Mouse (Mus musculus) E14TG2a.4 (cell line): ENCODE data around the gene Mdp1.

ENCODE experiments used
- H3K27me3 ChIP-seq: 2 replicates; pipeline ENCODE4 v1.6.1; 2014; ENCODE audit warnings: low read length, control low read depth; ENCODE audit not compliant: insufficient read depth
- H3K36me3 ChIP-seq: 2 replicates; pipeline ENCODE4 v1.6.1; 2014; ENCODE audit warnings: low read length, control low read depth; ENCODE audit not compliant: insufficient read depth
- H3K4me1 ChIP-seq: replicated peaks from 2 replicates; pipeline ENCODE4 v1.6.1; 2014; ENCODE audit warnings: low read depth, low read length, control low read depth
- H3K4me3 ChIP-seq: replicated peaks from 2 replicates; pipeline ENCODE4 v1.5.1; 2014; ENCODE audit warnings: mild to moderate bottlenecking, low read length
- H3K9me3 ChIP-seq: 2 replicates; pipeline ENCODE4 v1.6.1; 2014; ENCODE audit warnings: low read length, control low read depth
- CTCF ChIP-seq: conservative IDR thresholded peaks from 2 replicates; pipeline ENCODE4 v1.5.1; 2014; ENCODE audit warnings: low read length
- NANOG ChIP-seq: IDR thresholded peaks from 2 replicates; pipeline ENCODE4 v1.6.1; 2014; ENCODE audit warnings: borderline replicate concordance, low read length, mixed read lengths
- POU5F1 ChIP-seq: IDR thresholded peaks from 2 replicates; pipeline ENCODE4 v1.6.1; 2014; ENCODE audit warnings: low read length, borderline replicate concordance

Gene Mdp1

DNA sequence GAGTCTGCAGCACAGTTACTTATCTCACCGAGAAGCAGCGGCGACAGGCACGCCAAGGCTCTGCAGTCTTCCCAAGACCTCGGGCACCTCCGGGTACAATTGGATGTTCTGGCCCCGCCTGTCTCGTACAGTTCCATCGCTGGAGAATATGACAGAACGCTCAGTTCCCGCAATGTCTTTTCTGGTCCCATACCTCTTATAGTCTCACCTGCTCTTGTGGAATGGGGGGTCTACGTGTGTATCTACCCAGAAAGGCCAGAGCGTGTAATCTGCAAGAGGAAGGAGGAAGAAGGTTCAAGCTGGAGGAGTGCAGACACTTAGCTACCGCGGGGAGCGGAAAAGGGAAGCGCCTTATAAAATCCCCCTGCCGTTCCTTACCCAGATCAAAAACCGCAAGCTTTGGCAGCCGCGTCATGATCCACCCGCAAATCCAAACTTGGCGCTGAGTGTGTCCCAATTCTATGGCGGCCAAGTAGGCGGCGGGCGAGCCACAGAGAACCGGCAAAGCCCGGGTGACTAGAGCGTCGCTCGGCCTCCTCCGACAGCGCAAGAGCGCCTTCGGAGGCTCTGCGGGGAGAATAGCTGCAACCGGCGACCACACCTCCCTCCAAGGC, at the start of gene Mdp1:
Mdp1 (minus strand) TSS at position 549 of the 614 bp plus-strand sequence.
- no peaks in the 10 kb centered on the region for H3K9me3 ChIP-seq
- H3K4me1 ChIP-seq: peaks cover 23% of the 10 kb centered on the region
- TF ChIP-seq POU5F1 (no peak), NANOG (no peak), CTCF (no peak)
- peak within 1 kb of the TSS; percentile 84 for H3K4me3 ChIP-seq
- peaks cover 60% of the 10 kb centered on the region for H3K36me3 ChIP-seq
- H3K27me3 ChIP-seq: no peaks in the 10 kb centered on the region

DNA sequence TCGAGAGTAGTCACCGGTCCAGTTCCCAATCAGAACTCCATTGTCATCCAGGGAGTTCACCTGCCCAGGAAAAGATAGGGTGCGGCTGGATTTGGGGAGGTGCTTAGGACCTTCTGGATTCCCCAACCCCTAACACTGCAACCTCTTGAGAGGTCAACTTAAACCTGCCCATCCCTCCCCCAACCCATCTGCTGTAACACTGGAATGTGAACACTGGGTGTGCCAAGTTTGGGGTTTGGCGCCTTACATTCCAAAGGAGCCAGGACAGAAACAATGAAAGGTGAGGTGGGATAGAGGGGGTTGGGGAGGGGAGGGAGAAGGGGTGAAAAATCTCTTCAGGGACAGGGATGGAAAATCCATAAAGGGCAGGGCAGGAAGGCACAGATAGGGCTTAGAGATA, 49.2 kb upstream of the Mdp1 start:
- H3K27me3 ChIP-seq: peaks cover 26% of the 10 kb centered on the region
- H3K4me1 ChIP-seq: peaks cover 91% of the 10 kb centered on the region
- H3K36me3 ChIP-seq: peaks cover 35% of the 10 kb centered on the region
- H3K9me3 ChIP-seq: no peaks in the 10 kb centered on the region
- peak overlapping the region; percentile 60 for H3K4me3 ChIP-seq
- TF ChIP-seq NANOG (no peak), CTCF (no peak), POU5F1 (no peak)

- H3K27me3 ChIP-seq: peaks cover 16% of the 10 kb centered on the region
- TF ChIP-seq CTCF (no peak), NANOG (no peak), POU5F1 (no peak)
- no peaks in the 10 kb centered on the region for H3K9me3 ChIP-seq
- peaks cover 54% of the 10 kb centered on the region for H3K36me3 ChIP-seq
- no peak overlapping the region for H3K4me3 ChIP-seq
- peaks cover 91% of the 10 kb centered on the region for H3K4me1 ChIP-seq
These were observed 47.1 kb upstream of the Mdp1 start for GRCm38 (mm10) chr14:55707397-55707796.

GRCm38 (mm10) chr14:55706051-55706600, 45.8 kb upstream of the Mdp1 start:
- peaks cover 91% of the 10 kb centered on the region for H3K4me1 ChIP-seq
- H3K36me3 ChIP-seq: peaks cover 54% of the 10 kb centered on the region
- TF ChIP-seq CTCF: no peak
- no peak for TF ChIP-seq POU5F1
- TF ChIP-seq NANOG: no peak
- peak overlapping the region; percentile 39; the same call in 1 of the 2 replicates for H3K4me3 ChIP-seq
- H3K9me3 ChIP-seq: no peaks in the 10 kb centered on the region
- H3K27me3 ChIP-seq: 0 out of 2 replicates have a peak, but pooled peaks cover 4% of the 10 kb centered on the region

- H3K4me1 ChIP-seq: peaks cover 74% of the 10 kb centered on the region
- peaks cover 70% of the 10 kb centered on the region for H3K36me3 ChIP-seq
- no peak for TF ChIP-seq POU5F1
- 0 out of 2 replicates have a peak overlapping the region, but pooled peaks have one; percentile 5 for H3K4me3 ChIP-seq
- no peaks in the 10 kb centered on the region for H3K9me3 ChIP-seq
- no peaks in the 10 kb centered on the region for H3K27me3 ChIP-seq
These were observed 42.5 kb upstream of the Mdp1 start for GRCm38 (mm10) chr14:55702761-55703160.

- H3K9me3 ChIP-seq: no peaks in the 10 kb centered on the region
- H3K27me3 ChIP-seq: no peaks in the 10 kb centered on the region
- no peak overlapping the region for H3K4me3 ChIP-seq
- peaks cover 59% of the 10 kb centered on the region for H3K4me1 ChIP-seq
- TF ChIP-seq CTCF (no peak), POU5F1 (no peak), NANOG (no peak)
- H3K36me3 ChIP-seq: peaks cover 55% of the 10 kb centered on the region
These were observed 40.8 kb upstream of the Mdp1 start for GRCm38 (mm10) chr14:55701131-55701530.

GRCm38 (mm10) chr14:55697226-55697625, 36.9 kb upstream of the Mdp1 start:
- no peak for TF ChIP-seq CTCF
- no peak for TF ChIP-seq NANOG
- no peak for TF ChIP-seq POU5F1
- Histone ChIP-seq H3K4me3 (no peak overlapping the region), H3K9me3 (no peaks in the 10 kb centered on the region), H3K36me3 (peaks cover 20% of the 10 kb centered on the region), H3K27me3 (no peaks in the 10 kb centered on the region), H3K4me1 (peaks cover 30% of the 10 kb centered on the region)

- no peaks in the 10 kb centered on the region for H3K36me3 ChIP-seq
- H3K4me3 ChIP-seq: no peak overlapping the region
- peaks cover 10% of the 10 kb centered on the region for H3K4me1 ChIP-seq
- TF ChIP-seq POU5F1: no peak
- TF ChIP-seq CTCF: no peak
- no peak for TF ChIP-seq NANOG
- peaks cover 4% of the 10 kb centered on the region; the same call in 1 of the 2 replicates for H3K27me3 ChIP-seq
- no peaks in the 10 kb centered on the region for H3K9me3 ChIP-seq
These were observed 29.1 kb upstream of the Mdp1 start for GRCm38 (mm10) chr14:55689433-55689832.
